Mouse (Mus musculus): ENCODE data around the gene Bcl9l.

- no peak for TF ChIP-seq CTCF (IDR thresholded peaks at IDR 0.05; ENCODE audit: extremely low read depth, insufficient read depth, insufficient read length, insufficient replicate concordance)
- no peak for TF ChIP-seq POLR2A (IDR thresholded peaks at IDR 0.05; ENCODE audit: low read depth, low read length)
These were observed 29.5 kb downstream of the Bcl9l start for GRCm38 (mm10) chr9:44511935-44512716.

All from spleen, adult 2 months (tissue).